Mouse (Mus musculus): Measurements from ENCODE around the gene Sel1l.

The Sel1l gene

DNA sequence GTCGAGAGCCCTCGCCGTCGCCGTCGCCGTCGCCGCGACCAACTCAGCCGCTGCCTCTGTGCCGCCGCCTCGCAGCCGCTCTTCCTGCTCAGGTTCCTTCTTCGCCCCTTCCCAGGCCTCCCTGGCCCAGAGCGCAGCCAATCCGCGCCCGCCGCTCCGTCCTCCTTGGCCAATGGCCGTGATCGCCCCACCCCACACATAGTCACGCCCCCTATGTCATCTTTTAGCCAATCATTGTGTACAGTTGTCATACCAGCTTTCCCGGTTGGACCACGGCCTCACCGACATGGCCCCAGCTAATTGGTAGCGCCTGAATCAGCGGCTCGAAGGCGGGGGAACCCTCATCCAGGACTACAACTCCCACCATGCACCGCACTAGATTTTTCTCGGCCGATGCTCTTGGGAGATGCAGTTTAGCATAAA lies at the start of gene Sel1l:
Sel1l (minus strand) TSS at position 113 of the 423 bp plus-strand sequence.
- DNase-seq, result peak; percentile 96 to 98

DNA sequence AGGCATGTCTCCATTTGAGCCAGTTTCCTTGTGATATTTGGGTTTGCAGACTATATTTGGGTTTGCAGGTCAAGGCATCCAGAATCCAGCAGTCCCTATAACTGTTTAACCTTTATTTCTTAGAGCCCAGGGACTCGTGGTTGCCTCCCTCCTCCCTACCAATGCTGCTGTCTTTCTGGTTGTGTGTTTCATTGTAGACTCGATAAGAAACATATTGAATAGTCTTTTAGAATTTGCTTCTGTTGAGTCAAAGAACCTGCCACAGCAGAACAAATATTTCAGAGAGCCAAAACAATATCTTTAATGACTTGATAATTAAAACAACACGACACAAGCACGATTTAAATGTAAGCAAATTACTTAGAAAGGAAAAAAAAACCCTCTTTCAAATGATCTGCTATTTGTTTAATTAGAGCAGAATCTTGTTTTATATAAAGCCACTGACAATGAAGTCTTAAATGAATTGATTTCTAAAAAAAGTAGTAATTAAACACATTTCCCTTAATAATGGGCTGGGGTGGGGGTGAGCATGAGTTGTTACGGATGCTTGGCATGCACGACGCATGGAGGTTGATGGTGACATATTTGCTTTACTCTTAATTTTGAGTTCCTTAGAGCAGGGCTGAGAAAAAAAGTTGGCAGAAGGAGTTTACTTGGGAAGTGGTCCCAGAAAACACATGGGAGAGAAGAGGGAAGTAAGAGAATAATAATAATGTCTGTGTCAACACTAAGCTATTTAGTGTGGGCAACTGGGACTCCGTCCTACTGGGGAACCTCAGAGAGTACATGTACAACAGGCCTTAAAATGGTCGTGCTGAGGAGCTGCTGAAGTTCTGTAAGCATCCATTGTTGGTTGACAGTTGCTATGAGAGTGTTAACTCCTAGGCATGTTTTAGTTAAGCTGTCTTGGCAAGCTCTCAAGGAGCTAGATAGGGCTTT lies 43.9 kb upstream of the Sel1l start:
- DNase-seq, result no peak

DNA sequence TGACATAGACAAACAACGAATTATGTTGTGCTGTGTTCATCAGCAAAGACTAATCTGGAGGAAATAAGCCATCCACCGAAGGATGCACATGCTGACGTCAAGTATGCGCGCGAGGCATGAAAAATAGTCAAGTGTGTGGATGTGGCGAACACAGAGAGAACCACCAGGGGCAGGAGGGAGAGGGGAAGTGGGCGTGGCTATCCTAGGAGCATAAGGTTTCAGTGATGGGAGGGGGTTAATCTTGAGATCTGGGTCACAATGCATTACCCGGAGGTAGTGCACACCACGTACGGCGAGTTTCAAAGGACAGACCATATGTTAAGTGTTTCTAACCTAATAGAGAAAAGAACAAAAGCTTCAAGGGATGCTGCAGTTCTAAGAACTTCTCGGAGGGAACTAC lies 31.5 kb upstream of the Sel1l start:
- DNase-seq, result no peak

DNA sequence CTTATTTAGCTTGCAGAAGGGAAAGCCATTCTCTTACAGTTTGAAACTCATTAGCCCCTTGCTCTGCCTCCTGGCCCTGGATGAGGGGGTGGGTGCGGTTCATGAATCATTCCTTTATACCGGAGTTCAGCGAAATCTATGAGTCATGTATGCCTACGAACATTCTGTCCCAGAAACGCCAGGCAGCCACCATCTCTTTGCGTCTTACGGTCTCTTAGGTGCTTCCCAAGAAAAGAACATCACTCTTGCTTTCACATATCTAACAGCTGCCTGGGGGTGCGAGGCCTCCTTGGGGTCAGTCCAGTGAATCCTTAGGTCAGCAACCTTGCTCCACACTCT lies 29.9 kb upstream of the Sel1l start:
- DNase-seq, result no peak

DNA sequence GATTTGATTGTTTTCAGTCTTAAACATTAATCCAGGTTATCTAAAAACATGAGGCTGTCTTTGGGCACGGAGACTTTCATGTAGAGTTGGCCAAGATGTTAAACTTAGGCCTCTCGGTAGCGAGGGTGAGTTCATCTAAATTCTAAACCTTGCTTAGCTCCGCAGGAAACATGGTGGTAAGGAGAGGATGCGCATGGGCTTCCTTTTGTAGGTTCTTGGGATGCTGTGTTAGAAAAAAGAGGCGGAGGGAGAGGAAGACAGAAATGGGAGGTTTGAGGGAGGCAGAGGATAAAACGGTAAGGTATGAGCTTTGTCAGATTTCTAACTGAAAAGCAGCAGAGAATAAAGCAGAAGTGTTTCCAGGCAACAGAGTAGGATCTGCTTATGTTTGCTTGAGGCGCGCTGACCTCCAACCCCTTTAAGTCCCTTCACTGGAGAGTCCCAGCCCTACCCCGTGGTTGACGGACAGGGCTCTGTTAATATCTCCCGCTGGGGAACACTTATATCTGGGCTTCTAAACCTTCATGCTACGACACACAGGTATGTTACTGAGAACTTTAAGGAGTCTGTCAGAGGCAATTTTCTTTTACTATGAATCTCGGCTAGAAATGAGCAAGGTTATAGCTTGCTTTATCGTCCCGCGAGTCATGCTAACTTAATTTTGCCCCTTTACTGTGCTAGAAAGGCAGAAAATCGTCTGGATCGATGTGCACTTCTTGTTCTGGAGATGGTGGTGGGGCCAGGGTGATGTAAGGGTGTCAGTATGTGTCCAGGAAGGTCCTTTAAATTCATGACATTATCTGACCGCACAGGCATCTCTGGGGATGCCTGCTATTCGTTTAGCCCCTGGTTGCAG lies 29.3 kb upstream of the Sel1l start:
- no peak for DNase-seq

DNA sequence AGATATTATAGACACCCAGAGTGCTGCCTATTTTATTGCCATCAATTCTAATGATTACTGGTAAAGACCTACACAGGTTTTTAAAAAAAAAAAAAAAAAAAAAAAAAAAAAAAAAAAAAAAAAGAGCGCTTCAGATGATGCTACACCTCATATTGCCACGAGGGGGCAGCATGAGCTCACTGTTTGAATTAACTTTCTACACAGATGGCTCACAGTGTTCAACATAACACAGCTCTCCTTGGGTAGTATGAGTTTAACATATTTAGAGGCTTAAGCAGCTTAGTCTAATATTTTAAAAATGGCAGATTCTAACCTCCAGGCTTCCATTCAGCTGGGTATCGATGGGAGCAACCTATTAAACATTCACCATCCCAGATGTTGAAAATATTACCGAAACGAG lies 28.7 kb upstream of the Sel1l start:
- DNase-seq, result peak; percentile 47 to 52

DNA sequence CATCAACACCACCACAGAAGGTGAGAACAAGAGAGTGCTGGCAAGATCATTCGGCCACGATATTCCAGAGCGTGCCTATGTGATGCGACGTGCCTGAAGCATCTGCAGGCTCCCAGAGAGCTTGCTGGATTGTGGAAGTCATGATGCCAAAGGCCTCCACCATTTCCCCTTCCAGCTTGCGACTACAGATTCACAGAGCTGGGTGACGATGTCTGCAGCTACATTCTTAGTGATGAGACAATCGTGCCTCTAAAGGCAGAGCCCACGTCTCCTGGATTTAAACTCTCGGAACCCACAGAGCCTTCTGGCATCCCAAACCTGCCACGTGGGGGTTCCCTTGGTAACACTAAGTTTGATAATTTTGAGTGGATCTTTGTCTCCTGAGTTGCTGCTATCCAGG lies 21.7 kb upstream of the Sel1l start:
- no peak for DNase-seq

DNA sequence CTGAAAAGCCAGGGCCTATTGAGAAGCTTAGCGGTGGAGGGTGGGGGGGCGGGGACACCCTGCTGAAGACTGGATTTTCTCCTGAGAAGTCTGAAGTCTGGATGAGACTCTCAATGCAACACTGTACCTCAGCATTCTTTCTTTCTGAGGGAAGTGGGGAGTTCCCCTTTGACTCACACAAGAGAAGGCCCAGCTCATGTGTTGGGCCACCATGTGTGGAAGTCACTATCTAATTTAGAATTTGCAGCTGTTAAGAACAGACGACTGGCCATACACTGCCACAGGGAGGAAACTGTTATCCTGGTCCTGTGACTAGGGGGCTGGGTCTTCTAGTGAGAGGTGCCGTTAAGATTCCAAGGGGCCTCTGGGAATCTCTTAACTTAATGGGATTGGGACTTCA lies 20.4 kb upstream of the Sel1l start:
- DNase-seq, result no peak

DNA sequence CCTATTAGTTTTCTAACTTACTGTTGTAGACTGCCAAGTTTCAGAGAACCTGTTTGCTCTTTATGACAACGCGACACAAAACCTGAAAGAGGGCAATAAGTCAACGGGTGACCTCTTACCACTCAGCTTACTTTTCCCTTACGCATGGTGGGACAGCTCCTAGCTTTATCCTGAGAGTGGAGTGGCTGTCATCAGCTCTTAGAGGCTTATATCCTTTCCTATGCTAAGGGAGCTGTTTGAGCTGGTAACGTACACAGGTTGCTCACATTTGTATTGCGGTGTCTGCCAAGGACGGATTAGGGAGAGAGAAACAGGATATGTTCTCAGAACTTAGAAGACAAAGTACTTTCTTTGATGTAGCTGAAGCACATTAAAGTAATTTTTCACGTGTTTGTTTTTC lies 5.4 kb upstream of the Sel1l start:
- DNase-seq, result no peak

DNA sequence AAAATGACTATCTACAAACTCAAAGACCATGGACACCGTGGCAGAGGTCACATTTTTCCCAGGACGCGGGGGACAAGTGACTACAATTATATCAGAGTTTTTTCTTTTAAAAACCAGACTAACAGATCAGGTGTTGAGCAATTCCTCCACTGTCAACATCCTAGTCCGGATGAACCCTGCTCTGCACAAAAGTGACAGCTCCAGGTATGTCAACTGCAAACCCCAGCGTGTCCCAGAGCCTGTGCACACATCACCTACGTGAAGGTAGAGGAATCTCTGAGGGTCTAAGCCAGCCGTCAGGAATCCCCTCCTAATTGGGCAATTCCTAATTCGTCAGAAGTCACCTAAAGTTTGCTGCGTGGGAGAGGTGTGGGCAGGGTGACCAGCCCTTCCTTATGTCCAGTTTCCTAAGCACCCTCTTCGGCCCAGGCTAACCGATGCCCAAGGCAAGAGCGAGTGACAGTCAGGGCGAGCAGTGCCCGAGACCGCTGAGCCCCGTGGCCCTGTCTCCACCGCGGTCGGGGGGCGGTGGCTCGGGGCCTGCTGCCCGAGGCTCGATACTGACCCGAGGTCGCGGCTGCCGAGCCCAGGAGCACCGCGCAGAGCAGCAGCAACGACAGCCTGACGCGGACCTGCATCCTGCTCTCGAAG lies 438 bp downstream of the Sel1l start:
- peak in 1 of 2 experiments; percentile 15 for DNase-seq

DNA sequence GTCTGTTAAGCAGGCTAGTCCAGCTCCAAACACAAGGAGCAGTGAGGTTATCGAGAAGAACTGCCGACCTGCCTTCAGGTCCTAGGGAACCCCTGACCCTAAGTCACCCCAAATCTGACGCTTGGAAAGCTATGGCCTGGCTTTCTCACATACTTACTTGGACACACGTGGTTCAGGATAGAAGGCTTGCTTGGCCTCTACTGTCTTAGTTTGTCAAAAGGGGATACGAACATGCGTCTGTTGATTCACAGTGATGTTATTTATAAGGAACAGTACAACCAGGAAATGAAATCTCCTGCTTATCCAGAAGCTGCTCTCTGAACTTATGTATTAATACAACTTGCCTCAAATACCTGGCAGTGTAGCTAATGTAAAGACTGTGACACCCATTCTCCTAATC lies 2.9 kb downstream of the Sel1l start:
- no peak for DNase-seq

DNA sequence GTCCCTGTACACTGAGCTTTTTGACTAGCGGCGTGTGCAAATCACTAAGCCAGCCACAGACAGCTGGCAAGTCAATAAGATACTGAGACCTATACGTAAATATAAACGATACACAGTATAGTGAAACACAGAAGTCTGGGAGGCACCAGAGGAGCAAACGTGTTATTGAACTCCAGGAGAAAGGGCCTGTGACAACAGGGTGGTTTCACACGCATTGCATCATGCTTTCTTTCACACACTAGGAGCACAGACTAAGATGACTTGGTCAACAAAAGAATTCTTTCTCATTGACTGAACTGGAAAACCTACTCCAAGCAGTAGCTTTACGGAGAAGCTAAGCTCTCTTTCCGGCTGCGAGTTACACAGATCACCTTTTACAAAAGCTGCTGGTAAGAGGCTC lies 3.6 kb downstream of the Sel1l start:
- no peak for DNase-seq

DNA sequence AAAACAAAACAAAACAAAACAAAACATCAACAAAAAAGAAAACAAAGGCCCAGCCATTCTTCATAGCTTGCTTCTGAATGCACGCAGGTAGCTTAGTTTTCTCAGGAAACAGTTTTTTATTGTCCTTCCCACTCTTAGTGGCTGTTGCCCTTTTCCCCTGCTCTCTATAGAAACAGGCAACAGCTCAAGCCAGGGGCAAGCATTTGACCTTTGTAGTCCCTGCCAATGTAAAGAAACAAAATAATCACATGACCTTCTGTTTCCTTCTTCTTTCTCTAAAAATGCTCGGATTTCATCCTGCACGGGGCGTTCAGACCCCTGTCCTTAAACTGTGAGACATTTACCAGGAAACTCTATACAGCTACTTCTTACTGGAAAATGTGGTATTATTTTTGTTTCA lies 4.4 kb downstream of the Sel1l start:
- DNase-seq, result no peak

DNA sequence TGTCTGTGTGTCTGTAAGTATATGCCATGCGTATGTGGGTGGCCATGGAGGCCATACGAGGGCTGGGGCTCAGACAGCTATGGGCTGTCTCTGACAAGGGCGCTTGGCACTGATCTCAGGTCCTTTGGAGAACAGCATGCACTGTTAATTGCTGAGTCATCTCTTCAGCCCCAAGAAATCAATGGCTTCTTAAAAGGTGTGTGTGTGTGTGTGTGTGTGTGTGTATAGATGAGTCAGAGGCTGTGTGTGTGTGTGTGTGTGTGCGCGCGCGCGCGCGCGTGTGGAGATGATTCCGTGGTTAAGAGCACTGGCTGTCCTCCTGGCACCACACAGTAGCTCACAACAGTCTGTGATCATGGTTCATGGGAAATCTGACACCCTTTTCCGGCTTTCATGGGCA lies 5.1 kb downstream of the Sel1l start:
- no peak for DNase-seq

DNA sequence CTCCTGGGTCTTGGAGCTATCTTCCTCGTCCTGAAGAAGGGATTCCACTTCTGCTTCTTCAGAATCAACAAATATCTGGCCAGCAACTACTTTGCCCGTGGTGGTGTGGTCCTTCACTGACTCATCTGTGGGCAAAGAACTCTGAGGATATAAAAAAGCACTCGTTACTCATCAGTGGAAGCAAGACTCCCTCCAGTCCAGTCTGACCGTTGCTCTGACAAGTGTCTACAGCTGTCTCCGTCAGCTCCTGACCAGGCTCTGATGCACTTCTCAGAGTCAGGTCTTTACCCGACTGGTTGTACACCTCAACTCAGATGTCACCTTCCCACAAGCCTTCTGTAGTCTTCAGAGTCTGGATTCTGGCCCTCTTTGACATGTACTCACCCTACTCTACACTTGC lies 7.2 kb downstream of the Sel1l start:
- no peak for DNase-seq

DNA sequence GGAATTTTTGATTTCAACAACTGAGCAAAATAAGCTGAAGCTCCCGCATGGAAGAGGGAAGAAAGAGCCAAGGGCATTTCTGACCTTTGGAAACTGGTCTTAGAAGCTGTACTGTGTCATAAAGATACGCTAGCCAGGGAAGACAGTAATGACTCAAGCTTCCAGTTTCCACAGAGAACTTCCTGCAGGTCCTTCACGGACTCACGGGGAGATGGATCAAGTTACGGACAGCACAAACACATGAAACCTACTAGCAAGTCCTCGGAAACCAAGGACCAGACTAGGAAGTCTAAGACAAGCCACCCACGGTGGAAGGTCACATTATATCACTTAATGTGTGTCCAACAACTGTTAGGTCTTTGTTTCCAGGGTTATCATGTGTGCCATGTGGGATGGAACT lies 10.7 kb downstream of the Sel1l start:
- DNase-seq, result no peak

DNA sequence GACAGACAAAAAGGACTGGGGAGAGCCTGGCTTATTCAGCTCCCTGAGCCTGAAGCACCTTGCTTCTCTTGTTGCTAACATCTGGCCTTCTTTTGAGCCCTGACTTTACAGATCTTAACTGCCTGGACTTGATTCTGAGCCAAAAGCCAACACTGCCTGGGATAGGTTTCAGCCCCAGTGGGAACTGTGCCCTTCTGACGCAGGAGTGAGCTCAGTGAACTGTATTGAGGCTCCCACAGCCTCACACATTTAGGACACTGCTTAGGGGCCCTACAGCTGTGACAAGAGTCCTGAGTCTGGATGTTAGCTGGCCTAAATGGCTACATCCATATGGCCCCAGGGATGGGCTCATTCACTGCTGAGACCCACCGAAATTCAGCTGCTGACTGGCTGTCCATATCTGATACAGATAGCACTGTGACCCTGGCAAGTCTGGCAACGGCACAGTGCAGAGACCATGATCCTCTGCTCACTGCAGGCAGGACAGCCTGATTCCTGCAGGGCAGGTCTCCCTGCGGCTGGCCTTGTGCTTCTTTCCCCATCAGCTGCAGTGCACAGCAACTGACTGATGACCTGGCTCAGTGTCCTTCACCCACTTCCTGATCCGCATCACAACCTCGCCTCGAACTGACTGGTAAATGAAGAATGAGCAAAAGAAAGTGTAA lies 11.4 kb downstream of the Sel1l start:
- no peak for DNase-seq

DNA sequence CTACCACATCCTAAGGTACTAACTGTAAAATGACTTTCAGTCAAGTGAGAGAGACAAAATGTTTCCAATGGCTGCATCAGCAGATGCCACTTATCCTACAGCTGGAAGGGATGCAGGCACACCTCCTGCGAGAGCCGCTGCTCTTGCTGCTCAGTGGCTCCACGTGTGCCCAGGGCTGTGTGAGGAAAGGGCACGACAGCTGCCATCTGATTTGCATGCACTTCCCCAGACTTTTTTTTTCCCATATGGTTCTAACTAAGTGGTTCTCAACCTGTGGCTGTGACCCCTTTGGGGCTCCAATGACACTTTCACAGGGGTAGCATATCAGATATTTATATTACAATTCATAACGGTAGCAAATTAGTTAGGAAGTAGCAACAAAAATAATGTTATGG lies 15.0 kb downstream of the Sel1l start:
- no peak for DNase-seq

DNA sequence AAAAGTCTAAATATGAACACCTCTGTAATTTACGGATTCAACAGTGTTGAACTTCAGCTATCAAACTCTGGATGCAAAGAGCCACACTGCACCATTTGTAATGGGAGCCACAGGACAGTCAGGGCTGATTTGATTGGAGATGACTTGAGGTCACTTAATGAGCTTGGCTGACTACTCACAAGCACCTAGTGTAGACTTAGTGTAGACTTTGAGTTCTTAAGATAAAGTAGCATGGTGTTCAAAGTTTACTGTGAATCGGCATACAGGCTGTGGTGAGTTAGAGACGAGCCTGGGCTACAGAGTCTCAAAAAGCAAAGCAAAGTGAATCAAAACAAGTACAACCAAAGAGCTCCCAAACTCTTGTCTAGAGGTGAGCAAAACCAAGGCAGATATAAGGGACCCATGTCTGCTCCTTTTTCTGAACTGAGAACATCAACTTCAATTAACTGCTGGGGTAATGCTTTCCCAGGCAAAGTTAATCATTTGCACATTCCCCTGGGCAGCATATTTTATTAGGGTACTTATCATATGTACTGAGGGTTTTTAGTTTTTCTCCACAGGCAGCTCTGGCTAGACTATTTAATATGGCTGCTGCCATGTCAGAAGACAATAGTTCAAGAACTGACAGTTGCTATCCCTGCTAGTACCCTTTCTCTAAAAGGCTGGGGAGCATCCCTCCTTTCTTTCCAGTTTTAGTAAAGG lies 15.6 kb downstream of the Sel1l start:
- no peak for DNase-seq

DNA sequence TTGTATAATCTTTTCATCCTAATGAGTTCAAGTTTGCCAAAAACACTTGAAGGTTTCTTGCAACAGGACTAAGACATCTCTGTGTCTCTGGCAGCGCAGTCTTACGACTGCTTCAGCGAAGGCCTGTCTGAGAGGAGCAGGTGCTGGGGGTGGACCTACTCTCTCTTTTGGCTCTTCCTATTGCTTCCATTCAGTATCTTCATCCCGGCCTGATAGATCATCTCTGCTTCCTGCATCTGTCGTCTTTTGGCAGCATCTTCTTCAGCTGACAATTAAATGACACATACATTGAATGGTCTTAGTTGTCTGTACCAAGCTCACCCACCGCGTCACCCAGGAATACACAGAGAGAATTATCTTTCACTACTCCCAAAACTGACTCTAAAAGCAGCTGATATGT lies 17.5 kb downstream of the Sel1l start:
- DNase-seq, result no peak

DNA sequence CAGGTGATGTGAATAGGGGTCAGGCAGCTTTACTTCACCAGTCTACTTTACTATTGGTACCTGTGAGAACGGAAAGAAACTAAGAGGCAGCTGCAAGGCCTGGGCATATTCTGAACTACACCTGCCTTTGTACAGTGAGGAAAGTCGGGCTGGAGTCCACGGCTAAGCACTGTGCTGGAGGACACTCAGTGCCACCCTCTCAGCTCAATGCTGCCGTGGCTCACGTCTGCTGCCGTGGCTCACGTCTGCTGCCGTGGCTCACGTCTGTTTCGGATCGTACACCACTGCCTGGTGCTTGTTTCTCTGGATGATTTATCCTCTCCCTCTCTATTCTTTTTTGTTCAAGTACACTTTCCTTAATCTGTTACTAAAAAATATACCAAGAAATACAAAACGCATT lies 28.5 kb downstream of the Sel1l start:
- no peak for DNase-seq

DNA sequence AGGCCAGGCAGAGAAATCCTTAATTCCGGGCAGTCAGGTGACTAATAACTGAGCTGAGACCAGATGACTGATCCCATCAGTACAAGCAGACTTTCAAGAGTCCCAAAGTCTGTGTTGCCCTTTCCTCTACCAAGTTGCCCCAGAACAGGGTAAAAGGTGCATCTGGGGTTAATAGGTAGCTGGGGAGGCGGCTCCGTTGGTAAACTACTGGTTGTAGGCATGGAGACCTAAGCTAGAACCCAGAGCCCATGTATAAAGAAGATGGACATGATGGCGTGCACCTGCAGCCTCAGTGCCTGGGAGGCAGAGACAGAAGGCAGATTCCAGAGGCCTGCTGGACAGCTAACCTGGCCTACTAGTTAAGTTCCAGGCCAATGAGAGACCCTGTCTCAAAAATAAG lies 30.2 kb downstream of the Sel1l start:
- DNase-seq, result no peak
